Mouse (Mus musculus) B cell, adult (primary cell): Measurements from ENCODE around the gene Med29. TPM values are rescaled to one million over a fixed set of nuclear protein-coding genes. Genes with fewer than 3 reads are reported as not detected.

Experiments used
- total RNA-seq: library from RNA; stranded (reverse); gene quantifications from 4 replicates; pipeline ENCODE4 v1.2.4, GENCODE M21; 2023; ENCODE audit not compliant: inconsistent age

Gene Med29
- 14.1 to 19.0 TPM (median 15.8 TPM) in 4 replicates for total RNA-seq

DNA sequence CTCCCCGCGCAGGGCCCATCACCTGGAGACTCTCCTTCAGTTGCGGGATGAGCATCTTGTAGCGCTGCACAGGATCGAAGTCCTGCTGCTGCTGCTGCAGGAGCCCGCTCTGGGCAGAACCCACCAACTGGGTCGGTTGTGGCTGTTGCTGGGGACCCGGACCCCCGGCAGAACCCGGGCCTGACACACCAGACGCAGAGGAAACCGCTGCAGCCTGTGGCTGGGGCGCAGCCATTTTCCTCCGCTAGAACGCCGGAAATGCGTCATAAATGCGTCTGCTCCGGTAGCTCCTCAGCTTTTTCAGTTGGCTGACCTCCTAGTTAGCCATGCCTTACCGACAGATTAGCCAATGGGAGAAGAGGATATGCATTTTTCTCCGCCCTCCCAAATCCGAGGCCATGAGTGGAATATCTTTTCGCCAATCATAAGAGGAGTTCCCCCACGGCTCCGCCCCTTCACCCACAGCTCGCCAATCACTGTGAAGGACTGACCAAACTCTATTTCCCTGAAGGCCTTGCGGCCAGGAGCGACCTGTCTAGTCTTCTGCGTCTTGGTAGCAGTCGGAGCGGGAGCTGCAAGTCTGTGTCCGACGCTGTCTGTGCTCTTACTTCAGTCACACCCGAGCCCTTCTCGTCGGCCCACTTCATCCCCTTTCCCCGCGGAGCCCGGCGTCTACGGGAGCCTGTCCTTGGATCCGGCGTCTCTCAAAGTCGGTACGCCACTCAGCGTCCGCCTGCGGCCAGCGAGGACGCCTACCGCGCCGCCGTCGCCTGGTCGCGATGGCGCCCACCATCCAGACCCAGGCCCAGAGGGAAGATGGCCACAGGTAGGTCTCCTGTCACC is at the start of gene Med29, which contains the start of gene Paf1:
Med29 (minus strand) TSS at position 280 of the 843 bp plus-strand sequence.
Paf1 (plus strand) TSS at position 523 of the 843 bp plus-strand sequence.

DNA sequence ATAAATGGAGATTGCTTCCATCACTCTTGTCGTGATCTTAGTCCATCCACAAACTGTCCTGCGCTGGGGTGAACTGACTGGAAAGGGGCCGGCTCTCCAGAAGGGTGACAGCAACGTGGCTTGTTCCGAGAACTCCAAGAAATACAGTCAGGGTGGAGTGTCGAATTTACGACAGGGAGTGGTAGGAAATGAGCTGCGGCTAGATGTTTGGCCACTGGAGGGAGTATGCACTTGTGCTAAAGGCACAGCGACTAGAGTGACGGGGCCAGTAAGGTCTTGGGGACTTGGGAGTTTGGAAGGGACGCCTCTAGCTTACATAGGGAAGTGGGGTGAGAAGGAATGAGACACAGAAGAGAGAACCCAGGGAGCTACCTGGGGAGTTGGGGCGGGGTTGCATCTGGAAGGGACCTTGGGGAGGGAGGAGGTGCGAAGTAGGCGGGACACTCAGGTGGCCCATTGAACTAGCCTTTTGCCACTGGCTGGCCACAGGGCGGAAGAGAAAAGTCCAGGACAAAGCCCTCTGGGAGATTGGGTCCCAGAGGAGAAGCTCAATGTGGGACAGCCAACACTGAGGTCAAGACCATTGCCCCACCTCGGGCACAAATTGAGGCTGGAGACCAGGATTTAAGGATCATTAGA is 44.5 kb upstream of the Med29 start, which contains the start of gene Gmfg:
Gmfg (plus strand) TSS at position 516 of the 639 bp plus-strand sequence.

DNA sequence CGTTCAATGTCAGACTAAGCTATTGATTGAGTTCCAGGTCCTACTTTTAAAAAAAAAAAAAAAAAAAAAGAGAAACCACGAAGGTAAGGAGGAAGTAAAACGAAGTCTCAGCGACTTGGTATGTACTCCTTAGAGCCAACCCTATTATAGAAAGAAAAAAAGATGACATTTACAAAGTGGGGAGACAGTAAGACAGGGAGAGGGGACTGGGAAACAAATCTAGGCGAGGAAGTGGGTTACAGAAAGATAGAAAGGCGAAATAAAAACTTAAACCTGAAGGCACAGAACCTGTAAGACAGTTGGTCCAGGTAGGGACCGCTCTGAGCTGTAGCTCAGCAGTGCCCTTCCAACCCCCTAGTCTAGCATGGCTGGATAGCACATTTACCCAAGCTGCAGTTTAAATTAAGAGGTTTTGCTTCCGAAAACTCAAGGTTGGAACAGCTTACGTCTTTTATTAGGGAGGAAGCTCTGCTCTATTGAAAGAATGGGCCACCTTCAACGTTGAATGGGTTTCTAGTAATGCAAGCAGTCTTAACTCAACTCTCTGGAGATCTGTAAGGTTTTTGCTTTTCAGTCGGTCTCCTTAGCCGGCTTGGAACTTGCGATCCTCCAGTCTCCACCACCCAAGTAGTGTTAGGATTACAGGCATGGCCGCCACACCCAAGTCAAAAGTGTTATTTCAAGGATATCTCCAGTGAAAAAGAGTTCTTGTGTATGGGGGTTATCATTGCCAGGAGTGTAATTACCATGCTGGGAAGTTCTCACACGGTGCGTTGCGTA is 12.1 kb downstream of the Med29 start, which contains the start of gene Zfp36:
Zfp36 (minus strand) TSS at position 17 of the 780 bp plus-strand sequence.

DNA sequence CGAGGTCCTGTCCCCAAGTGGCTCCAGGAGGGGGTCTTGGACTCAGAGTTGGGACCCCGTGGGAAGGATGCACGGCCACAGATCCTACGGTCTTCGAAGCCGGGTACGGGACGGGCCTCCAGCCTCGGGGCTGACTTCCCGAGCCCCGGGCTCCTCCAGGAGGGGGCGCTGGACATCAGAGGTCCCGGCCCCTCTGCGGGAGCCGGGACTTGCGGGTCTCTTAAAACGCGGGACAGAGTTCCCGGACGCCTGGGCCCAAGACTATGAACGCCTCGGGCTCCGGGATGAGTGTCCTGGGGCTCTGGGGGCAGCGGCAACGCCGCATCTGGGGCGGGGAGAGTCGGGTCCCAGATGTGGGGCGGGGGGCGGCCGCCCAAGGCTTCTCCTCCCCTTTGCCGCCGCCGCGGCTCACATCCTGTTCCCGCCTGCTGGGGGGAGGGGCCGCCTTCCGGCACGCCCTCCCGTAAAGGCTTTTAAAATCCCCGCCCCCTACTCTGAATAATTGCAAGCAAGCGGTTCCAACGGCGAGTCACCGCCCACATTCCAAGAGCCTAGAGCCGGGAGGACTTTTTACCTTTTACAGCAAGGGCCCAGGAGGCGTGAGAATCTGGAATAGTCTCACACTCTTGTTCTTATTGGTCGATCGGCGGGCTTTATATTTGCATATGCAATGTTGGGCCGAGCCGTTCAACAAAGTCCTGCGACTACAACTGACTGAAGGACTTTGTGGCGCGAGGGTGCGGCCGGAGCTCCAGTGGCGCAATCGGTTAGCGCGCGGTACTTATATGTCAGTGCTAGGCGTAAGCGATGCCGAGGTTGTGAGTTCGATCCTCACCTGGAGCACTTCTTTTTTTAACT is 20.0 kb downstream of the Med29 start, which contains the start of gene Plekhg2:
Plekhg2 (minus strand) TSS at position 349 of the 858 bp plus-strand sequence.

GRCm38 (mm10) chr7:28350155-28350883 is 42.2 kb downstream of the Med29 start, which contains the start of gene Rps16:
Rps16 (plus strand) TSS chr7:28350652.

GRCm38 (mm10) chr7:28338108-28338998 is 54.2 kb downstream of the Med29 start, which contains the start of gene Supt5:
Supt5 (minus strand) TSS chr7:28338746.

Other genes with a start within 250 kb of the Med29 start
- gene Fbl, start 223.0 kb downstream of the Med29 start, total RNA-seq, result 234 to 240 TPM (median 237 TPM) in 4 replicates
- gene Dyrk1b, start 213.2 kb downstream of the Med29 start, total RNA-seq, result 20.5 to 23.5 TPM (median 21.3 TPM) in 4 replicates
- gene Eid2, start 124.8 kb downstream of the Med29 start, total RNA-seq, result 1.1 to 1.7 TPM (median 1.2 TPM) in 4 replicates
- gene Eid2b, start 115.0 kb downstream of the Med29 start, total RNA-seq, result 2.6 to 4.1 TPM (median 3.5 TPM) in 4 replicates
- not detected in 4 replicates for gene Selenov, start 101.5 kb downstream of the Med29 start, total RNA-seq
- not detected in 4 replicates for gene Dll3, start 90.5 kb downstream of the Med29 start, total RNA-seq
- 38.7 to 46.9 TPM (median 40.5 TPM) in 4 replicates for gene Timm50, start 80.6 kb downstream of the Med29 start, total RNA-seq
- gene Supt5, start 54.0 kb downstream of the Med29 start, total RNA-seq, result 158 to 171 TPM (median 163 TPM) in 4 replicates
- gene Rps16, start 42.1 kb downstream of the Med29 start, total RNA-seq, result 3,144 to 3,281 TPM (median 3,251 TPM) in 4 replicates
- gene Plekhg2, start 20.1 kb downstream of the Med29 start, total RNA-seq, result 130 to 140 TPM (median 135 TPM) in 4 replicates
- 825 to 993 TPM (median 925 TPM) in 4 replicates for gene Zfp36, start 12.5 kb downstream of the Med29 start, total RNA-seq
- 151 to 162 TPM (median 156 TPM) in 4 replicates for gene Paf1, start 243 bp upstream of the Med29 start, total RNA-seq
- 241 to 264 TPM (median 247 TPM) in 4 replicates for gene Gmfg, start 44.7 kb upstream of the Med29 start, total RNA-seq
- gene Lrfn1, start 59.3 kb upstream of the Med29 start, total RNA-seq, result 0.93 to 1.6 TPM (median 1.2 TPM) in 4 replicates
- not detected in 4 replicates for gene Ifnl2, start 117.7 kb upstream of the Med29 start, total RNA-seq
- not detected in 4 replicates for gene Ifnl3, start 130.1 kb upstream of the Med29 start, total RNA-seq
- gene Sycn, start 148.2 kb upstream of the Med29 start, total RNA-seq, result not detected in 4 replicates
- not detected in 4 replicates for gene Nccrp1, start 154.5 kb upstream of the Med29 start, total RNA-seq
- gene Samd4b, start 205.4 kb upstream of the Med29 start, total RNA-seq, result 49.3 to 52.1 TPM (median 50.5 TPM) in 4 replicates
- 12.8 to 15.7 TPM (median 13.9 TPM) in 4 replicates for gene Pak4, start 205.5 kb upstream of the Med29 start, total RNA-seq
- gene Acp7, start 238.6 kb upstream of the Med29 start, total RNA-seq, result not detected in 4 replicates